Mouse (Mus musculus): ENCODE measurements around the gene Fam53a.

The Fam53a gene

DNA sequence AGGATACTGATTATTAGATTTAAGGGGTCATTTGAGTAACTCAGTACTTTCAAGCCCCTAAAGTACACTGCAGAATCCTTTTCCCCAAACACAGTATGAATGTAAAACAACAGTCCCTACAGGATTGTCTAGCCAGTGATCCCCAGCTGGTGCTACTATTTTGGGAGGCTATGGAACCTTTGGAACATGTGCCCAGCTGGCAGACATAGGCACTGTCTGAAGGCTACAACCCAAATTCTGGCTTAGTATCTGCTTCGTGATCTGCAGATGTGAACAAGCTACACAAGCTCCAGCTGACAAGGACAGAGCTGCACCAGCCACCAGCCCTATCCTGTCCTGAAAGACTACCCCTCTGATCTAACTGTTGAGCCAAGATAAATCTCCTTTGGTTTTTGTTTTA, 3.1 kb upstream of the Fam53a start:
- no peak for DNase-seq (ENCODE audit: low spot score in 2 of 2)

DNA sequence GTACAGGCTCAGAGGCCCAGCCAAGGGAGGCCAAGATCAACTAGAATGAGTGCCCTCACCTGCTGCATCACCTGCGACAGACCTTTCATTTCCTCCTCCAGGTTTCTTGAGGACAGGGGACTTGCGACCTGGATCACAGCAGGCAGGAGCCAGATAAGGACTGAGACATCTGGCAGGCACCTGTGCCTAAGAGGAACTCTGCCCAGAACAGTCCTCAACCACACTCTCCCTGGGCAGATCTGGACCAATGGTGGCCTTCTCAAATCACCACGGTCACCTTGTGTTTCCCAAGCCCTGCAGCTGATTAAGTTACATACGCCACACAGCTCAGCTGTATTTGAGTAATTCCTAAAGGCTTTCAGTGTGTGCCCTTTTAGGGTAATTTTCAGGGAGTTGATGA, 1.2 kb upstream of the Fam53a start:
- peak in 1 of 2 experiments; percentile 22 for DNase-seq (ENCODE audit: low spot score in 2 of 2)

DNA sequence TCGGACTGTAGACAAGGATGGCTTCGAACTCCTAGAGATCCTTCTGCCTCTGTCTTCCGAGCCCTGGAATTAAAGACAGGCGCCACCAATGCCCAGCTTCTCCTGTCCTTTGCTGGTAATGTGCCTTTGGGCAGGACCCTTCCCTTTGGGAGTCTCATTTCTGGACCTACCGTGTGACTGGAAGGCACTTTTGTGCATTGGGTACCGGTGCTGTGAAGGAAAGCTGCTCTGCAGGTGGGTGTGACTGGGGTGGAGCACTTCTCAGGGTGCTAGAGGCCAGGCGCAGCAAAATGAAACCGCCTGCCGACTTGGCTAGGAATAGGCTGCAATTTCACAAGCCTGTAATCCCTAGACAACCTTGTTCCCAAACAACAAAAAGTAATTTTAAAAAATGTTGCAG, 626 bp upstream of the Fam53a start:
- peak in 1 of 2 experiments; percentile 70 for DNase-seq (ENCODE audit: low spot score in 2 of 2)

DNA sequence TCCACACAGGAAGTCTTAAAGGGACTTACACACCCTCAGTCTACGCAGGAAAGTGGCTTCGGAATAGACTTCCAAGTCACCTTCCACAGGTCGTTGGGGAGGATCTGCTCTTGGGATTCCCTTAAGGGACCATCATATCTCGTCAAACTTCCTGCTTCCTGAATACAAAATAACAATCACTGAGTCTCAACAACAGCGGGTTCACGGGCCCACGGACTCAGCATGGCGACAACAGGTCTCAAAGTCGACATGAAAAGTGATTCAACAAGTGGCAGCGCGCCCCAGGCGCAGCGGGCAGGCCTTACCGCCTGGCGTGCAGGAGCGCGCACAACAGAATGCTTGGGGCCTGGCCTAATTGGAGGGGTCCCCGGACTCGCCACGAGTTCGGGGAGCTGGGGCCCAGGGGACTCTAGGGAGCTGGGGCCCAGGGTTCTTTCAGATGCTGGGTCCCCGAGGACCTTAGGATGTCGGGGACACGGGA, 575 bp downstream of the Fam53a start:
- DNase-seq (ENCODE audit: low spot score in 2 of 2), result peak in 1 of 2 experiments; percentile 70

DNA sequence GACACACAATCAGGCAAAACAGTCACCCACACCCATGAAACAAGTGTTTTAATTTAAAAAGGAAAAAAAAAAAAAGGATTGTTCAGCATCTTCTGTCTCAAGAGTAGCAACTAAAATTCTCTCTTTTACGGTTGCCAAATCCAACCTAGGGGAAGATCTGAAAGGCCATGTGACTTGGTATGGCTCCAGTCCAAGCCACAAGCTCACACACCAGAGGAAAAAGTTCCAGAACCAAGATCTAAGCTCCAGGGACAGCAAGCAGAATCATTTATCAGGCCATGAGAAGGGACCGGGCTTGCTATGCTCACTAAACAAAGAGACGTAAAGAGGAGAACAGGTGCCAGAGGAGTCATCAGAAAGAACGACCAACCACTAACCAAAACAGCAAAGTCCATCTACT, 1.5 kb downstream of the Fam53a start:
- no peak for DNase-seq (ENCODE audit: low spot score in 2 of 2)

DNA sequence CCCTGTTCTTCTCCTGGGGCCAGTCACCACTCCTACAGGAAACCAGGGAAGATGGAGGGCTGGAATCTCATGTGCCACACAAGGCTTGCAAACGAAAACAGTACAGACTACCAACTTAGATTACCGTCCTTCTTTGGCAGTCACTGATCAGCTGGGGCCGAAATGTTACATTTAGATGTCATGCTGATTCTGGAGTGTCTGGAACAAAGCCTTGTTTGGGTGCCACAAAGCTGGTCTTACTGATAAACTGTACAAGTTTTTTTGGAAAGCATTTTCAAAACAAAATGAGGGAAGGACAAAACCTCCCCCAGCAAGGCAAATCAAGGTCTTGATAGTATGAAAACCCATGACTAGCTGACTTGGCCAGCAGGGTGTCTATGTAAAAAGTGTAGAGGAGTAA, 5.7 kb downstream of the Fam53a start:
- no peak for DNase-seq (ENCODE audit: low spot score in 2 of 2)

DNA sequence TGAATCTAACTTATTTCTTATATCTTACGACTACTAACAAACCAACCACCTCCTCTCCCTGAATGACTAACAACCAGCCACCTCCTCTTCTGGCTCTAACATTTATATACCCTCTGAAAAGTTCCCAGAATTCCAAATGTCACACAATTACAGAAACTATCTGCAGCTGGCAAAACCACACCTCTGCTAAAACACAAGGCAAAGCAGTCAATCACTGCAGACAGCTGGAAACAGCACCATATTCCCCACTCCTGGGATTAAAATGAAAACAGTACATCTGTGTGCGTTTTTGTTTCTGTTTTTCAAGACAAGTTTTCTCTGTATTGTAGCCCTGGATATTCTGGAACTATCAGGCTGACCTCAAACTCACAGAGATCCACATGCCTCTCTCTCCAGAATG, 6.8 kb downstream of the Fam53a start:
- no peak for DNase-seq (ENCODE audit: low spot score in 2 of 2)

DNA sequence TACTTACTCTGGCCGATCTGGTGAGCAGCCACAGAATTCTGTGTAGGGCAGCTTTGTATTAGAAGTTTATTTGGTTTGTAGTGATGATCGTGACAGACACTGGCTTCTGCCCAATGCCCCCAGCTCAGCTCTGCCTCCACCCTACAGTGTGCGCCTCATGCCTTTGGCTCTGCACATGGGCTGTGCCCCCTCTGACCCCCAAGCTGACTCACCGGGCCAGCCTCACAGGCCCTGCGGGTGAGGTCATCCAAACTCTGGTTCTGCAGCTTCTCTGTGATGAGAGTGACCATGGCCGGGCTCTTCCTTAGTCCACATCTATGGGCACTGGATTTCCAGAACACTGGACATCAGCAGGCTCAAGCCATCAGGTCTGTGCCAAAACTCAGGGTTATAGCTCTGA, 15.0 kb downstream of the Fam53a start:
- no peak for DNase-seq (ENCODE audit: low spot score in 2 of 2)

DNA sequence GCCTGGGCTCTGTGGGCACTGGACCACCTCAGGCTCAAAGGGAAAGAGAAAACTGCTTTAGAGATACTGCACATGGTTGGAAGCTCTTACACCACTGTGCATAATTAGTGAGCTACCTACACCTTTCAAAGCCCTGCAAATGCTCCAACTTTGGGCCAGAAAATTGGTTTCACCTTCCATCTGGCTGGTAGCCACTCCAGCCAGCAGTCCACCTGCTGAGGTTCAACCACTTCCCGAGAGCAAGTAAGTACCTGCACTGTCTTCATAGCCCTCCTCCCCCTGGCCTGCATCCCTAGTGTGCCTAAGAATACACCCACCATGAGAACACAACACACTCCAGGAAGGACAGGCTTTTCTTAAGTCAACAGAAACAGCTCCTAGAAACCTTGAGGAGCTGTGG, 17.6 kb downstream of the Fam53a start:
- no peak for DNase-seq (ENCODE audit: low spot score in 2 of 2)

DNA sequence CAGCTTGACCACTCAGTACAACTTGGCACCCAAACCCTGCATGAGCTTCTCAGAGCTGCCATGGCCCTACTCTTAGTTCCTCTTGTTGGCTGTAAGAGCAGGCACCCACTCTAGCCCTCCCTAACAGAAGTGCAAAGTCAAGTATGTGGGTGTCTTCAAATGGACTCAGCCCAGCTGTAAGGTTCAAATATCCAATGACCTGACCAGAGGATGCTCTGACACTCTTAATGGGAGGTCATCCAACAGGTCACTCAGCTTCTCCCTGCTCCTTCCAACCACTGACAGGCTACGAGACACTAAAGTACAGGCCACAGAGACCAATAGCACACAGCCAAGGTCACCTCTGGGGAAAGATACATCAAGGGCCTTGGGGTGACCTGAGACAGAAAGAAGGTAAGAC, 20.2 kb downstream of the Fam53a start:
- DNase-seq (ENCODE audit: low spot score in 2 of 2), result no peak

DNA sequence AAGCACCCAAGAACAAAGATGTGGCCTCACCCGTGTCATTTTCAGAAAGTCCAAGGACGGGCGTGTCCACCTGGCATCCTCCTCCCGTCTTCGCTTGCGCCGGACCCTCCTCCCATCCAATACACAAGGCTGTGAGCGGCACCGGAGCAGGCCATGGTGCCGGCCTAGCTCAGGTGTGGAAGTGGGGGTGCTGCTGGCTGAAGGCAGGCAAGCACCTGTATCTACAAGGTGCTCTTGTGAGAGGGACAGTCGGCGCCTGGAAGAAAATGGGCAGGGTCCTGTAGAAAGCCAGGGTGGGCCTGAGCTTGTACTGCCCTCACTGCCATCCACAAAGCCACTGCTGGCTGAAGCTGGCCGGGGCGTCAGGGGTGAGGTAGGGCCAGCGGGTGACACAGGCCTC, 22.0 kb downstream of the Fam53a start:
- no peak for DNase-seq (ENCODE audit: low spot score in 2 of 2)

DNA sequence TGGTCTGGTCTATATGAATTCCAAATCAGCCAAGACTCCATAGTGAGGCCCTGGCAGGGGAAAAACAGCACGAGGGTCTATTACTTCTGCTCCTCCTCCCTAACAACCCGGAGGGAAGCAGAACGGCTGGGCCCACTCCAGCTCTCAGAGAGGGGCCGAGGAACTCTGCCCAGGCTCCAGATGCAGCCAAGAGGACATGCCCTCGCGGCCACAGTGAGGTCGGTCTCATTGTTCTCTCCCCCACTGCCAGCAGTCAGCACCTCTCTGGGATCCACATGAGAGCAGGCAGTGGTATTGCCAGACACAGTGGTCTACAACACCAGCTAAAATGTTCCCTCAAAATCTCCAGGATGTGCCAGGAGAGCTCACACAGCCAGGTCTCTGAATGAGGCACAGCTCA, 22.8 kb downstream of the Fam53a start:
- peak in 1 of 2 experiments; percentile 9 for DNase-seq (ENCODE audit: low spot score in 2 of 2)

DNA sequence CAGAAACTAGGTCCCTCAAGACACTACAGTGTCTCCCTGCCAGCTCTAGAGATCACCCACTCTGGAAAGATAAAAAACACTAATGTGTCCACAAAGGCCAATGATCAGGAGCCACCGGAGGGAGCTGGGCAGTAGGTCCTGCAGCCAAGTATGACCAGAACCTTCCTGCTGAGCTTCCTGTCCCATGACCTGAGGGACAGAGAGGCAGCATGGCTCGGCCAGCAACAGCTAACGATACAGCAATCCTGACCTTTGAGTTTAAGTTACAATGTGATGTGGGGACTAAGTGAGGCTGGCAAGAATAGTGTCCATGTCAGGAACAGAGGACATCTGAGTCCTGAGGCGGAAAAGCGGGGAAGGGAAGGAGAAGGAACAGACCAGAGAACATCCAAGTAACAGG, 24.1 kb downstream of the Fam53a start:
- no peak for DNase-seq (ENCODE audit: low spot score in 2 of 2)

DNA sequence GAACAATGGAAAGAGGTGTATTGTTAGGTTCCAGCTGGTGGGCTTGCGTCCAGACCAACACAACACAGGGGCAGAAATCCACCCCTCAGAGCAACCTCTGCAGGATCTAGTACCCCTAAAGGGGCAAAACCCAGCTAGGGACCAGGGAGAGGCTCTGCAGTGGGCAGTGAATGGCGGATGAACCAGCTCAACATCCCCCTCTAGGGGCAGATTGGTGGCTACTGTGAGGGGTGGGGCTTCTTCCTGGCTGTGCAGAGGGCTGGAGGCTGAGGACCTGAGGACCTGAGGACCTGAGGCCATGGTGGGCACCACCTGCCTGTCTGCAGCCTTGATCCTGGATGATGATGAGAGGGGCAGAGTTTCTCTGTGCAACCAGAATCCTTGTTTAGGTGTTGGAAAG, 35.8 kb downstream of the Fam53a start:
- peak in 1 of 2 experiments; percentile 33 for DNase-seq (ENCODE audit: low spot score in 2 of 2)

DNA sequence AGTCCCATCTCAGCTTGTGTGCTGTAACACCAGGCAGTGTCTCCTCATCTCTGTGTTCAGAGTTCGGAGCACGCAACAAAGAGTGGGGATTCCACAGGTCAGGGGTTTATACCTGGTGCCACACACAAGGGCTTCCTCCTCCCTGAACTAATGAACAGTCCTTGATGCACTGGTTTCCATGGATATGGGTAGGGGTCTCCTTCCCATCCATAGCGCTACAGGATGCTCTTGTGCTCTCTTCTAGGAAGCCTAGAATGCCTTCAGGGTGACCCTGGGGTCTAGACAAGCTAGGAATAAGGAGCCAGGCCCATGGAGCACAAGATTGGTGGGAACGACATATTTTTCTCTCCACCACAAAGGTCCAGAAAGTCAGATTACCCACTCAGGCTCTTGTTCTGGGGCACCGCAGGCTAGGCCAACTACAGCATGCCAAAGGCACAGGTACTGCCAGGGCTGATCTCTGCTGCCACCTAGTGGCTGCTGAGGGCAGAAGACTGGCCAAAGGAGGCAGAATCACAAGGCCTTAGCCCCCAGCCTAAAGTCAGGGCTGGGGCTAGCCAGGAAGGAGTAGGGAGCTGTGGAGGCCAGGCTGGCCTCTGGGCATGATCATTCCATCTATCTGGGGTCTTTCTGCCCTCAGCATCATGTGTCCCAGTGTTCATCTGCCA, 40.1 kb downstream of the Fam53a start:
- DNase-seq (ENCODE audit: low spot score in 2 of 2), result peak; percentile 60 to 80

DNA sequence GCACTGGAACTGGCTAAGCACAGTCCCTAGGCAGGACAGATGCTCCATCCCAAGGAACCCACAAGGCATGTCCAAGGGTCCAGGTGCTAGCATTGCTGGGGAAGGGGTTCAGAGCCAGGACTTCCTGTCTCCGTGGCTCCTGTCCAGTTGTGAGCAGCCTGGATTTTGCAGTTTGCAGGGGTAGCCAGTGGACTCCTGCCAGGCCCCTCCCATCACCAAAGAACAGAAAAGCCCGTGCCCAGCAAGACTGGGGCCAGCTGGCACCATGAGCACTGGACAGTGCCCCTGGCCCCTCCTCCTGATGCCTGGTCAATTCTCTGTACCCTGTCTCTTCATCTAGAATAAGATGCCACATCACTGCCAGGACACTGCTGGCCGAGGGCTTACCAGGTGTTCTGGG, 41.4 kb downstream of the Fam53a start:
- DNase-seq (ENCODE audit: low spot score in 2 of 2), result no peak

DNA sequence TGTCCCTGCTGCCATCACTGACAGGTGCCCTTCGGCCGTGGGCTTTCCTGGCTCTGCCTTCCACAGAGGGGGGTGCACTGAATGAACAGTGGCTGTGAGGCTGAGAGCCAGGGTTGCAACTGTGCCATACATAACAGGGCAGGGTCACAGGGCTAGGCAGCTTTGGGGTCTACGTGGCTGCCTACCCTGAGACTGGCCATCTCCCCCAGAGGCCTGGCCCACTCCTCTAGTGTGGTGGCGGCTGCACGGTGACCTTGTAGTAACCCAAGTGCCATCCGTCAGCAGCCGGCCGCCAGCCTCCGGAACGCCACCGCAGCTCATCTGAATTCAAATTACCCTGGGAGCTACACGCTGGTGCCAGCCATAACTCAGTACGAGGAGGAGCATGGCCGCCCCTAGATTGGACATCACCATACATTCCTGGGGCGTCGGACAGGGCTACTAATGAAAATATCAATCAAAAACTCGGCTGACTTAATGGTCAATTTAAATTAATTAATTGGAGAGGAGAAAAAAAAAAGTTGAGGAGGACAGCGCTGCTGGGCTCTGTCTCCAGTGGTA, 41.9 kb downstream of the Fam53a start:
- DNase-seq (ENCODE audit: low spot score in 2 of 2), result no peak

DNA sequence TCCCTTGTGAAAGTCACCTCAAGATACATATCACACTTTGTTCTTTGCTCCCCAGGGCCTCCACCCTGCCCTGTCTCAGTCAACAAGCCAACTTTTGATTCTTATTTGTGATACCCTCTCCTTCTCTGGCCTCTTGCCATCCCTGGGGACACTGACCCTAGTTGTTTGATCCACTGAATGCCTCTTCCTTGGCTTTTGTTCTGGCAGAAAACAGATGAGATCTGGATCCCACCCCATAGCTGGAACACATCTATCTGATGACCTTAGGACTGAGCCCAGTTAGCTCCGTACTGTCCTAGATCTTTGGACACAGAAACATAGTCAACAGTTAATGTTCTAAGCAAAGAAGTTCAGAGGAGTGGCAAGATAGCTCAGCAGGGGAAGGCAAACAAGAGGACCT, 49.1 kb downstream of the Fam53a start:
- DNase-seq (ENCODE audit: low spot score in 2 of 2), result no peak

DNA sequence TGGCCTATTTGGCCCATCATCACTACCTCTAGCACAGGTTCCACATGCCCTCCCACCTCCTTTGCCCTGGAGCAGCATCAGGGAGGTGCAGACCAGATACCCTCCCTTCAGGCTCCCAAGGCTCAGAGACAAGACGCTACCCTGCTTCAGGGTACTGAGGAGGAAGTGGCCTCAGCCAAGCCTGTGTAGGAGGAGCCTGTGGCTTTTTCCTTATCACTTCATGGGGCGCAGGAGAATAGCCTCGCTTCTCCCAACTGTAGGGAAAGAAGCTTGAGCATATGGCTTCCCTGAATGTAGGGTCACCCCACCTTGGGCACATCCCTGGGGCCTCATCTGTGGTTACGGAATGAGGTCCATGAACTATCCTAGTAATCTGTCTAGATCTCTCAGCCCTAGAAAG, 55.2 kb downstream of the Fam53a start:
- no peak for DNase-seq (ENCODE audit: low spot score in 2 of 2)

DNA sequence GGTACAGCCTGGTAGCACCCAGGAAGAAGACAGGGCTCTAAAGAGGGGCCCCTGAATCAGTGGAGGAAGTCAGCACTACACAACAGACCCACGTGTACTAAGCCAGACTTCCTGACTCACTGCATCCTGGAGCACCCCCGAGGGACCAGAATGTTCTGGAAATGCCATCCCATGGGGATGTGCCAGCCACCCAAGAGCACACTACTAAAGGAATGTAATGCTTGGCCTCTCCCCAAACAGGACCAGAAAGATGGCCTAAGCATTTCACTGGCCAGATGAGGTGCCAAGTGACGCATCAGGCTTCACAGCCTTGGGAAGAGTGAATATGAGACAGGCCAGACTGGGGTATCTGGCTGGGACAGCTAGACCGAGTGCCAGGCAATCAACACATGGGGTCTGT, 63.5 kb downstream of the Fam53a start:
- no peak for DNase-seq (ENCODE audit: low spot score in 2 of 2)

DNA sequence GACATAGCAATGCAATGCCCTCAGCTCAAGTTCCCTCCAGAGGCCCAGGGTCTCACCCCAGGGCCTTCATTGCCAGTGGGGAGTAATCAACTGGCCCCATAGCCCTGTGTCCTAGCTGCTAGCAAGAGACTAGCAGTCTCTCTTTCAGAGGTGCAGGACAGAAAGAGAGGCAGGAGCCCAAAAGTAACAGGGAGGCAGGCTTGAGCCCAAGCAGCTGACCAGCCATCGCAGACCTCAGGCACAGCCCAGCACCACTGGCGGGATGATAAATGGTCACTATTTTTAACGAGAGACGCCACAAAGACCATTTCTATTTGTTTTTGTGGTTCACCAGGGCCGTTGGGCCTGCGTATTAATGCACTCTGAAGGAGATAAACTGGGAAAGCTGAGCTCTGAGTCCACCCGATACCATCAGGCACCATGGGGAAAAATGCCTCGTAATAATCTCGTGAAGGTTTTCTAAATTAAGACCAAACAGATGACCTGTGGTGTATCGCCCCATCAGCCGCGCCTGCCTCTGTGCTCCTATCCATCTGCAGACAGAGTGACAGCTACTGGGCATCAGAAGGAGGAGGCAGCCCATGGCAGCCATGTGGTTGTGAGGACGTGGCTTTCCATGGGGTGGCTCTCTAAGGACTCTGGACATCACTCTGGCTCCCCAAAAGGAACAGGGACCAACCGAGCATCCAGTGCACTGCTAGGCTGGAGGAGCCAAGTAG, 73.0 kb downstream of the Fam53a start:
- DNase-seq (ENCODE audit: low spot score in 2 of 2), result no peak
